Mouse (Mus musculus): Measurements from ENCODE around the gene Gab1.

Gene Gab1

GRCm38 (mm10) chr8:80738388-80739154, 141.7 kb downstream of the Gab1 start:
- peak; percentile 26 to 30 for DNase-seq

GRCm38 (mm10) chr8:80738046-80738387, 142.3 kb downstream of the Gab1 start:
- DNase-seq, result peak in 1 of 2 experiments; percentile 15

GRCm38 (mm10) chr8:80732326-80732725, 148.0 kb downstream of the Gab1 start:
- no peak for DNase-seq

GRCm38 (mm10) chr8:80714461-80714860, 165.9 kb downstream of the Gab1 start:
- no peak for DNase-seq
